Mouse (Mus musculus) bone marrow, adult 2 months (tissue): Measurements from ENCODE around the gene Scarb1.
A peak's percentile ranks its signal among the peaks of the same experiment; 100 is the strongest.

Source experiments
- CTCF ChIP-seq: fragments of 200-500 bp; IDR thresholded peaks from 2 replicates; pipeline ENCODE4 v1.5.1; 2011; ENCODE audit warnings: low read length, control low read depth; ENCODE audit not compliant: control insufficient read depth, insufficient read depth
- POLR2A ChIP-seq: fragments of 200-500 bp; IDR thresholded peaks from 2 replicates; pipeline ENCODE4 v1.6.1; 2011; ENCODE audit warnings: low read depth, mild to moderate bottlenecking, control low read depth, low read length, borderline replicate concordance; ENCODE audit not compliant: control insufficient read depth

DNA sequence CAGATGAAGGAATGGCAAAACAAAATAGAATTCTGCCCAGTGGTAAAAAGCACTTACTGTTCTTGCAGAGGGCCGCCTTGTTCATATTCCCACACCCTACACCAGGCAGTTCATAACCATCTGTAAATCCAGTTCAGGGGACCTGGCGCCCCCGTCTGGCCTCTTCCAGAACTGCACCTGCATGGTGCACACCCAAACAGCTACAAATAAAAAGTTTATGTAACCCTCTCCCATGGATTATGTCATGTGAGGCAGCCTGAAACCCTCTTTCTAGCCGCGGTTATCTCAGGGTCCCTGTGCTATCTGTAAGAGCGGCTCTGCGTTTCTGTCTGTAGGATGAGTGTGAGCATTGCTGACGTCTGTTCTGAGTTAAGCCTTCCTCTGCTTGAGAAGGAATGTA lies 7.6 kb upstream of the Scarb1 start:
- TF ChIP-seq CTCF: peak; percentile 73
- no peak for TF ChIP-seq POLR2A
